Mouse (Mus musculus) midbrain, embryonic 12.5 days (tissue): Measurements from ENCODE around the gene Irf2. TPM values are rescaled to one million over a fixed set of nuclear protein-coding genes. Genes with fewer than 3 reads are reported as not detected.

ENCODE experiments used
- ATAC-seq: fragments of 200-750 bp; cut with Nextera tagmentation; 2 replicates; pipeline ENCODE4 v1.8.0; 2017; ENCODE audit warnings: low read depth, moderate TSS enrichment, moderate library complexity; ENCODE audit not compliant: low FRiP score
- H3K27ac ChIP-seq: fragments of 300-500 bp; sonication (generic); replicated peaks from 2 replicates; pipeline ENCODE4 v1.5.1; 2016; ENCODE audit warnings: mild to moderate bottlenecking
- H3K27me3 ChIP-seq: fragments of 300-500 bp; sonication (generic); 2 replicates; pipeline ENCODE4 v1.6.1; 2016; ENCODE audit warnings: mild to moderate bottlenecking
- H3K36me3 ChIP-seq: fragments of 300-500 bp; sonication (generic); 2 replicates; pipeline ENCODE4 v1.6.1; 2016
- H3K4me1 ChIP-seq: fragments of 300-500 bp; sonication (generic); 2 replicates; pipeline ENCODE4 v1.6.1; 2016
- H3K4me2 ChIP-seq: fragments of 300-500 bp; sonication (generic); replicated peaks from 2 replicates; pipeline ENCODE4 v1.6.1; 2016; ENCODE audit warnings: mild to moderate bottlenecking, moderate library complexity
- H3K4me3 ChIP-seq: fragments of 300-500 bp; sonication (generic); 2 replicates; pipeline ENCODE4 v1.5.1; 2016; ENCODE audit warnings: mild to moderate bottlenecking
- H3K9ac ChIP-seq: fragments of 300-500 bp; sonication (generic); replicated peaks from 2 replicates; pipeline ENCODE4 v1.6.1; 2016; ENCODE audit warnings: mild to moderate bottlenecking, moderate library complexity
- H3K9me3 ChIP-seq: fragments of 300-500 bp; sonication (generic); 2 replicates; pipeline ENCODE4 v1.6.1; 2016; ENCODE audit warnings: mild to moderate bottlenecking
- WGBS: fragments of 180-500 bp; shearing (Covaris S2); methylation state at CpG from one replicate; pipeline ENCODE4 v1.1.7; 2016; 5-methylcytosine and 5-hydroxymethylcytosine counted together
- polyA plus RNA-seq: library from polyadenylated mRNA; unstranded; fragments of >200 nt; fragmentation: Nextera tagmentation; extraction: Ambion mirVana; gene quantifications from 2 replicates; pipeline ENCODE4 v1.2.1, GENCODE M21; 2016

The Irf2 gene
- polyA plus RNA-seq, 1 experiment from 2014 or later = 7.7 TPM

DNA sequence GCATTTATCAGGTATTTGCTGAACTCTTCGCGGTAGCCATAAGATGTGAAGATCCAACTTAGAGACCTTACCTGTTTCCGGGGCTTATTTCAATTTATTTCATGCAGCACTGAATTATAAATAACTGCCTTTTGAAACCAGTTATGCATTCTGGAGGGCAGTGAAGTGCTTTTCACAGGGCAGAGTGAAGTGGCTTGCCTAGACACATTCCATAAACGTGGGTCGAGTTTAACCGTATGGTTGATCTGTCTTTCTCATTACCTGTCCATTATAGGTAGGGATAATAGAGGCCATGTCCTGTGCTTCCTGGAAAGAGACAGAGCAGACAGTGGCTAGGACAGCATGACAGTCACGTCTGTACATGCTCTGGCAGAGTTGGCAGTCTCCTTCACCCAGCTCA is 20.0 kb downstream of the Irf2 start:
- Histone ChIP-seq H3K36me3 (no peaks in the 10 kb centered on the region), H3K4me3 (no peak overlapping the region), H3K9ac (no peak overlapping the region), H3K9me3 (no peaks in the 10 kb centered on the region), H3K4me1 (no peaks in the 10 kb centered on the region), H3K27me3 (no peaks in the 10 kb centered on the region), H3K27ac (no peak overlapping the region), H3K4me2 (no peak overlapping the region)
- WGBS = 94% methylated on average over 7 of the region's 7 CpGs
- ATAC-seq = no peak

DNA sequence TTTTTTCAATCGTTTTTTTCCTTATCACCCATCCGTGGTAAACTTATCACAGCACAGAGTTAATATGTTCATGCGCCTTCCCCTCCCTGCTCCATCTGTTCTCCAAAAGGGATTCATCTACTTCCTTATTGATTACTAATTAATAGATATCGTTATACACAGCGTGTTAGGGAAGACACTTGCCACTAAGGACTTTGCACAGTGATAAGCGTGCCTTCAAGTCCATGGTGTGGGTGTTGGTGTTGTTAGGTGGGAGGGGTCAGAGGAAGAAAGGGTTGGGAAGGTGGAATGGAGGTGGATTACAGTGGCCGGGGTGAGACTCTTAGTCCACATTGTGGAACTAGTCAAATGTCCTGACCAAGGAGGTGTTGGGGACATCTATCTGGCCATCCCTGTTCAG is 21.2 kb downstream of the Irf2 start:
- no peaks in the 10 kb centered on the region for H3K36me3 ChIP-seq
- no peak overlapping the region for H3K9ac ChIP-seq
- H3K4me1 ChIP-seq = no peaks in the 10 kb centered on the region
- no peak overlapping the region for H3K4me3 ChIP-seq
- no peaks in the 10 kb centered on the region for H3K9me3 ChIP-seq
- H3K27ac ChIP-seq = no peak overlapping the region
- H3K27me3 ChIP-seq = no peaks in the 10 kb centered on the region
- ATAC-seq = no peak
- 88% methylated on average over 7 of the region's 7 CpGs for WGBS
- no peak overlapping the region for H3K4me2 ChIP-seq

DNA sequence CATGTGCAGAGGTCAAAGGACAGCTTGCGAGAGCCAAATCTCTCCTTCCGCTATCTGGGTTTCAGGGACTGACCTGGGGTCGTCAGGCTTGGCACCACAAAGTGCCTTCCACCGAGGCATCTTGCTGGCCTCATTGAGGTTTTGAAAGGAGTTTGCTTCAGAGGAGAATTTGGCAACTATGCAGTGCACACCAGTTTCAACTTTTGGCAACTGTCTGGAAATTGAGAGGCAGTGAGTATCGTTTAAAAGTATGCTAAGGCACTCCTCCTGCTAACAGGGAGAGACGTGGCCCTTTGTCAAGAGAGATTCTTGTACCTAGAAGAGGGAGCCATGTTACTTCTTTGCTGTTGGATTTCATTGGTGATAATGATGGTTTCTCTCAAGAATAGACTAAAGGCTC is 21.9 kb downstream of the Irf2 start:
- no peaks in the 10 kb centered on the region for H3K27me3 ChIP-seq
- no peaks in the 10 kb centered on the region for H3K9me3 ChIP-seq
- no peaks in the 10 kb centered on the region for H3K4me1 ChIP-seq
- H3K9ac ChIP-seq = no peak overlapping the region
- H3K4me3 ChIP-seq = no peak overlapping the region
- no peak for ATAC-seq
- H3K4me2 ChIP-seq = no peak overlapping the region
- 81% methylated on average over 6 of the region's 6 CpGs for WGBS
- no peak overlapping the region for H3K27ac ChIP-seq
- H3K36me3 ChIP-seq = no peaks in the 10 kb centered on the region

DNA sequence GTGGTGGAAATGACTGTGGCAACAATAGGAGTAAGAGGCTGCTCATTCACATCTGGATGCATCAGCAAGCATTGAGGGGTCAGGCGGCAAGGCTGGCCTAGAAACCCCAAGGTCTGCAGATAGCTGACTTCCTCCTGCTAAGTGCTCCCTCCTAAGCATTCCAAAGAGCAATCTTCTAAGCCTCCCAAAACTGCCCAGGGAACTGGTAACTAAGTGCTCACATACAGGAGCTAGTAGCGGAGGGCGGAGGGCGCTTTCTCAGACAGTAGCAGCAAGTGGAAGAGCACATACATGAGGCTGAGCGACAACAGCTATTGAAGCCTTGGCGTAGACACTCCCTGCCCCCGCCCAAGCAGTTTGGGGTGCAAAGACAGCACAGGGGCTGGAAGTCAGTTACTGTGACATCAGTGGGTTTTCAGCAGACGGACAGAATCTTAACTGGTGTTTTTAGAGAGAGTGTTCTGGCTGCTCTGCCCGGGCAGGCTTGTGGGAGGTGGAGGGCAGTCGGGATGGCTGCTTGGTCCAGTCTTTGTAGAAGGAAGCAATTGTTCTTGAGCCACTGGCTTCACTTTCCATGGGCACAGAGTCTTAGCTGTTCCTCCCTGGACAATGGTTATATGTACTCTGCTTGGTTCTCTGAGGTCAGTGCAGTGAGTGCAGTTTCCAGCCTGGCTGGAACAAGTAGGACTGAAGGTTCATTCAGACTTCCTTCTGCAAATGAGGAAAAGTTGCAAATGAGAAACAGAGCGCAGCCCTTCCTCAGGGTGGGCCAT is 30.1 kb downstream of the Irf2 start:
- 0 out of 2 replicates have a peak, but pooled peaks have one; percentile 23 for ATAC-seq
- Histone ChIP-seq H3K36me3 (no peaks in the 10 kb centered on the region), H3K4me1 (peaks cover 25% of the 10 kb centered on the region), H3K27me3 (peaks cover 5% of the 10 kb centered on the region; the same call in 1 of the 2 replicates), H3K9ac (no peak overlapping the region), H3K9me3 (no peaks in the 10 kb centered on the region), H3K27ac (no peak overlapping the region), H3K4me2 (no peak overlapping the region), H3K4me3 (no peak overlapping the region)
- 64% methylated on average over 11 of the region's 11 CpGs for WGBS

DNA sequence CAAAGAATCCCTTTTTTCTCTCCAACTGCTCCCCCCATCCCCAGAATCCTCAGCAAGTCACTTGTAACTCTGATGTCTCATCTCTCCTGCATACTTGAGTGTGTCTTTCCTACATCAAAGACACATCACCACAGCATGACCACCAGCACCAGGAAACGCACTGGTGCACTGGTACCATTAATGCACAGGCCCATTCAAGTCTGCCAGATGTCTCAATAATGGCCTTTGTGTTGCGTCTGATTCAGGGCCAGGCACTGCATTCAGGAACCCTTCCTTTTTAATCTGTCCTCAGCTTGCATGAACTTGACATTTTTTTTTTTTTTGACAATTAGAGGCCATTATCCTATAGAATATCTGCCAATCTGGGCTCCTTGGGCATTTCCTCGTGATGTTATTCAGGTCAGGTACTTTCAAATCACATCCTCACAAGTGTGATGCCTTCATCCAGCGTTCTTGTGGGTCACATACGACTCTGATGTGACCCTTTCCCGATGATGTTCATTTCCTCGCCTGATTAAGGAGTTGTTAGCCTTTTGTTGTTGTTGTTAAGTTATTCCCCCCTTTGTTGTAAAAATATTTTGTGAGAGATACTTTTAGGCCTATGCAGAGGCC is 31.5 kb downstream of the Irf2 start:
- Histone ChIP-seq H3K9ac (no peak overlapping the region), H3K4me2 (no peak overlapping the region), H3K4me1 (peaks cover 25% of the 10 kb centered on the region), H3K4me3 (no peak overlapping the region), H3K9me3 (no peaks in the 10 kb centered on the region), H3K36me3 (no peaks in the 10 kb centered on the region), H3K27ac (peak overlapping the region; percentile 20; the same call in 1 of the 2 replicates), H3K27me3 (peaks cover 5% of the 10 kb centered on the region; the same call in 1 of the 2 replicates)
- WGBS = 26% methylated on average over 7 of the region's 7 CpGs
- peak; percentile 81 for ATAC-seq

DNA sequence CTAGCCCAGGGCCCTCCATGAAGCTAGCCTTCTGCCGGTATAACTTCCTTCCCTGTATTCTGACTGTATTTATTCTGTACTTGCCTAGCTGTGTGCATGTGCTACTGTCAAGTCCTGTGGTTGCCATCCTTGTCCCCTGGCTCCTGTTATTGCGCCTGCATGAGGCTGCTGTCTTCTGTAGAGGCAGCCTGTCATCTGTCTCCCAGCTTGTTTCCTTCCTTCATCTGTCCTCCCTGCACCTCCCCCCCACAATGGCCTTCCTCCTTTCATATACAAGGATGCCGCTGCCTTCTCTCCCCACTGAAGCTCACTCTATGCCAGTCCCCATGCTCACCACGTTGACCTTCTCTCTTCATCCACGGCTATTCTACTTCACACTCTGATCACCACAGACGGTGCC is 33.3 kb downstream of the Irf2 start:
- 91% methylated on average over 6 of the region's 6 CpGs for WGBS
- ATAC-seq = no peak
- no peak overlapping the region for H3K4me3 ChIP-seq
- H3K36me3 ChIP-seq = no peaks in the 10 kb centered on the region
- H3K9me3 ChIP-seq = no peaks in the 10 kb centered on the region
- no peak overlapping the region for H3K27ac ChIP-seq
- peaks cover 5% of the 10 kb centered on the region; the same call in 1 of the 2 replicates for H3K27me3 ChIP-seq
- H3K4me2 ChIP-seq = no peak overlapping the region
- no peak overlapping the region for H3K9ac ChIP-seq
- peaks cover 25% of the 10 kb centered on the region for H3K4me1 ChIP-seq

DNA sequence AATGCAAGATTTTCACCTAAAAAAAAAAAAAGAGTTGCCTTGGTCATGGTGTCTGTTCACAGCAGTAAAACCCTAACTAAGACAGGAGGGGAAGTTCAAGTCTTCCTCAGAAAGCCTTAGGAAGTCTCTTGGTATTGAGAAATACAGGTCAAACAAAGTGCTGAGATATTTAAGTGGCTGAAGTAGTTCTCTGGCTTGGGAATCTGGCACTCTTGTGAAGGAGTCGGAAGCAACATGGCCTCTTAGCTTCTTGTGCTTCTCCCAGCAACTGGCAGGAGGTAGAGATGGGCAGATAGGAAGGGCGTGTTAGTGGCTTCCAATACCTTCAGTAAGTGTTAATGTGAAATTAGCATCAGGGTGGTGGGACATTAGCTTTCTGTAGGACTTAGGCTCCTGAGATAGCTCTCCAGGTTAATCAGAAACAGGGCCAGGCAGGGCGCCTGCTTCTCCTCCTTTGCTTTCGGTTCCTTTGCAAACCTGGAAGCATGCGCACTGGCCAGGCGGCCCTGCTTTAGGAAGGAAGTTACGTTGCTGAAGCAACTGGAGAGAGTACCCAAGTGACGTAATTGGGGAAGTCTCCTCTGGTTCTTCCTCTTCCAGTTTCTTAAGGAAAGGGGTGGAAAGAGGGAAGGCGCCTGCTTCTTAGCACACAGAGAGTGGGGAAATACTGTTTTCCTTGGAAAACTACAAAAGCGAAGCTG is 38.4 kb downstream of the Irf2 start:
- Histone ChIP-seq H3K4me2 (no peak overlapping the region), H3K4me3 (no peak overlapping the region), H3K4me1 (no peaks in the 10 kb centered on the region), H3K27ac (no peak overlapping the region), H3K36me3 (no peaks in the 10 kb centered on the region), H3K9me3 (peaks cover 4% of the 10 kb centered on the region; the same call in 1 of the 2 replicates), H3K9ac (no peak overlapping the region), H3K27me3 (peaks cover 2% of the 10 kb centered on the region; the same call in 1 of the 2 replicates)
- no peak for ATAC-seq
- WGBS = 92% methylated on average over 10 of the region's 10 CpGs

DNA sequence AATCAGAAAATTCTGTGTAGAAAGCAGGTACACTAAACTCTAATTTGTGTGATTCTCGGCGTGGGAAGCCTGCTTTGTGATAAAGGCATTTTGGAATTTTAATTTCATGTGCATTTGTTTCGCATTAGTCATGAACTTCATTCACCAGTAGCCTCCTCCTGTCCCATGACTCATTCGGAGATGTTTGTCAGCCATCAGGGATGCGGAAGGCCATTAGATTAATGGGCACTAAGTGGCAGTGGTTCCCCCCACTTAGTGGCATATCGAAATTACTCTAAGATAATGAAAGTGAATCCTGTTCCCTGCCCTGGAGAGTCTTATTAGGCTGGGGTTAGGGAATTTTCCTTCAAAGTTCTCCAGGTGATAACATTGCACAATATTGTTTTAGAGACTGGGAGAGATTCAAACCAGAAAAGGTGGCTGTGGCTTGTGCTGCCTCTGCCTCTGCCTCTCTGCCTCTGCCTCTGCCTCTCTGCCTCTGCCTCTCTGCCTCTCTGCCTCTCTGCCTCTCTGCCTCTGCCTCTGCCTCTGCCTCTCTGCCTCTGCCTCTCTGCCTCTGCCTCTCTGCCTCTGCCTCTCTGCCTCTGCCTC is 41.6 kb downstream of the Irf2 start:
- H3K9ac ChIP-seq = no peak overlapping the region
- no peak overlapping the region for H3K4me3 ChIP-seq
- no peak for ATAC-seq
- no peak overlapping the region for H3K4me2 ChIP-seq
- no peaks in the 10 kb centered on the region for H3K4me1 ChIP-seq
- peaks cover 4% of the 10 kb centered on the region; the same call in 1 of the 2 replicates for H3K9me3 ChIP-seq
- no peaks in the 10 kb centered on the region for H3K36me3 ChIP-seq
- WGBS = 93% methylated on average over 6 of the region's 6 CpGs
- H3K27me3 ChIP-seq = no peaks in the 10 kb centered on the region
- no peak overlapping the region for H3K27ac ChIP-seq

DNA sequence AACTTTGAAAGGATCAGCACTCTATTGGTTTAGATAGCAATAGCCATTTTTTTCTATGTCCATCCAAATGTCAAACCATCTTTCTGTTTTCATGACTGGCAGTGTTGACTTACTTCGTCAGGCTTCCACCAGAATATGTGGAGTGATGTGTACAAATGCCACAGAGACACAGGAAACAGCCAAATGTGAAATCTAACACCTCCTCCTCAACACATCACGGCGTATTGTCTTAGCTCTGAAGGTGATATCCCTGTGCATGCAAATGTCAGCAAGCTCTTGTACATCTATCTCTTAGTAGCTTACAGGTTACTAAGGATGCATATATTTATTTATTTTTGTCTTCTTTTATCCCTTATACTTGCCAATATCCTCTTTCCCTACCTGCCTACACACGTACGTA is 42.7 kb downstream of the Irf2 start:
- 95% methylated on average over 5 of the region's 5 CpGs for WGBS
- H3K27ac ChIP-seq = no peak overlapping the region
- no peak overlapping the region for H3K9ac ChIP-seq
- no peaks in the 10 kb centered on the region for H3K36me3 ChIP-seq
- H3K9me3 ChIP-seq = peaks cover 4% of the 10 kb centered on the region; the same call in 1 of the 2 replicates
- H3K4me3 ChIP-seq = no peak overlapping the region
- no peaks in the 10 kb centered on the region for H3K4me1 ChIP-seq
- H3K27me3 ChIP-seq = no peaks in the 10 kb centered on the region
- no peak overlapping the region for H3K4me2 ChIP-seq
- no peak for ATAC-seq

DNA sequence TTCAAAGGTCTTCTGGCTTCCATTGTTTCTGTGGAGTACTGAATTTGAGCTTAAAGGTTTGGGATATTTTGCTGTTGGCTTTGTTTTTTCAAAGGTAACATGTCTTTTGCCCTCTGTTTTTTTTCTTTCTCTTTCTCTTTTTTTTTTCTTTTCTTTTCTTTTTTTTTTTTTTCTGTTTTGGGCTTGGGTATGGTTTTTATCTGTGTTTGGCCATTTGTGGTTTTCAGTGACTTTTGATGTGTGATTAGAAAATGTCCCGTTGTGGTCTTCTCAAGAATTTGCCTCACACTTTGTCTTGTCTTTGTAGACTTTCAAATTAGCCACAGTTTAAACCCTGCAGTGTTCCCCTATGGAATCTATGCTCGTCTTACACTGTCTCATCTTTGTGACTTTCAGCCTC is 45.5 kb downstream of the Irf2 start:
- Histone ChIP-seq H3K4me1 (no peaks in the 10 kb centered on the region), H3K27ac (no peak overlapping the region), H3K4me2 (no peak overlapping the region), H3K9me3 (peaks cover 4% of the 10 kb centered on the region; the same call in 1 of the 2 replicates), H3K9ac (no peak overlapping the region), H3K4me3 (no peak overlapping the region), H3K27me3 (no peaks in the 10 kb centered on the region), H3K36me3 (no peaks in the 10 kb centered on the region)
- no peak for ATAC-seq
- 51% methylated on average over 2 of the region's 2 CpGs for WGBS

DNA sequence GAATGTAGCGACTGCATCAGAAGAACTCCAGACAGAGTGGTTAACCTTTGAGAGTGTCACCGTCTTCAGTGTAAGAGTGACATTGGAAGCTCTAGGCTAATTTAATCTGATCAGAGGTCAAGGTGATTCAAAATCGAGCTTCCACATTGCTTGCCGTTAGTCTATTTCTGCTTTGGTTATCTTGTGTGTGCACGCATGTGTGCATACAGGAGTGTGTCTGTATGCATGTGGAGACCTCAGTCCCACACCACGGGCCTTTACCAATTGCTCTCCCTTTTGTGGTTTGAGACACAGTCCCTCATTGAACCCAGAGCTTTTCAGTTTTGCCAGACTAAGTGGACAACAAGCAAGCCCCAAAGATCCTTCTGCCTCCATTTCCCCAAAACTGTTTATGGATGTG is 46.4 kb downstream of the Irf2 start:
- Histone ChIP-seq H3K4me1 (no peaks in the 10 kb centered on the region), H3K9me3 (peaks cover 4% of the 10 kb centered on the region; the same call in 1 of the 2 replicates), H3K27me3 (no peaks in the 10 kb centered on the region), H3K4me3 (no peak overlapping the region), H3K27ac (no peak overlapping the region), H3K9ac (no peak overlapping the region), H3K36me3 (no peaks in the 10 kb centered on the region), H3K4me2 (no peak overlapping the region)
- ATAC-seq = no peak
- WGBS = 82% methylated on average over 6 of the region's 6 CpGs
